Mouse (Mus musculus) stomach, postnatal 0 days (tissue): ENCODE measurements around the gene Tapt1.

Source experiments
- CTCF ChIP-seq: IDR thresholded peaks from 2 replicates; pipeline ENCODE4 v1.5.1; 2016; ENCODE audit warnings: antibody characterized with exemption, low read depth, mild to moderate bottlenecking, moderate library complexity
- EP300 ChIP-seq: optimal IDR thresholded peaks from 2 replicates; pipeline ENCODE3; 2016; ENCODE audit warnings: antibody characterized with exemption

- no peak for TF ChIP-seq EP300
- no peak for TF ChIP-seq CTCF
These were observed at the start of gene Tapt1 for GRCm38 (mm10) chr5:44226521-44227461.
